Comparison of ENCODE assay signal across 25 mouse cellular contexts in the genomic region with DNA sequence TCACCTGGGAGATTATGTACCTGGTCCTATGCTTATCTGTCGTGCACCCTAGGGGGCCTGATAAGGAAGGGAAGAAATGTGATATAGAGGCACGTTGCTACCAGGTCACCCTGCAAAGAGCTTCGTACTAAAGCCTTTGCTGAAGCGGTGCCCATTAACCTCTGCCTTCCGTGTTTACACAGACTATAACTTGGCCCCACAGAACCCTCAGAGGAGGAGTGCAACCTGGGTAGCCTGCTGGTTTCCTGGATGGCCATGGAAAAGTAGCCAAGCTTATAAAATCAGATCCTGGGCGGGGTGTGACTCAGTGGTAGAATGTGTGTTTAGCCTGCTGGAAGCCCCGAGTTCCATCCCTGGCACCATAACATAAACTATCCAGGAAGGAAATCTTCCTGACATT. TPM values are rescaled to one million over a fixed set of nuclear protein-coding genes. Genes with fewer than 3 reads are reported as not detected.
A peak's percentile ranks its signal among the peaks of the same experiment; 100 is the strongest.
DNase-seq lines count a peak whose midpoint lies in the region; ATAC-seq and TF ChIP-seq lines count a peak whose summit lies in the region.
"Had no signal": no experiment of that assay in that cellular context is flagged by ENCODE, and none has a peak within 500 bp of the region (broad histone marks: within the 10 kb centered on the region; RNA-seq: fewer than 3 reads in every experiment).

No protein-coding gene starts in this region.

- ATAC-seq in stomach, postnatal 0 days (ENCODE audit: low FRiP score, low TSS enrichment): peak; percentile 55; the same call in 1 of the 2 replicates
- ATAC-seq in neural tube, embryonic 15.5 days (ENCODE audit: low FRiP score): no peak
- ATAC-seq: activated CD4-positive, CD25-positive, alpha-beta regulatory T cell, adult 4 months; forebrain, embryonic 13.5 days; liver, postnatal 0 days; midbrain, embryonic 16.5 days had no signal

- no peaks in the 10 kb centered on the region for H3K36me3 ChIP-seq in stomach, postnatal 0 days (ENCODE audit: control insufficient read depth, insufficient read depth, low read length)
- no peaks in the 10 kb centered on the region for H3K36me3 ChIP-seq in limb, embryonic 10.5 days
- H3K36me3 ChIP-seq in neural tube, embryonic 15.5 days: no peaks in the 10 kb centered on the region
- H3K36me3 ChIP-seq: heart, embryonic 13.5 days; hindbrain, embryonic 15.5 days; limb, embryonic 12.5 days had no signal

- no peaks in the 10 kb centered on the region for H3K27me3 ChIP-seq in stomach, postnatal 0 days (ENCODE audit: control insufficient read depth, insufficient read depth, low read length)
- H3K27me3 ChIP-seq in limb, embryonic 10.5 days (ENCODE audit: low read depth, poor library complexity, severe bottlenecking): no peaks in the 10 kb centered on the region
- H3K27me3 ChIP-seq in neural tube, embryonic 15.5 days (replicated peaks): no peaks in the 10 kb centered on the region
- H3K27me3 ChIP-seq: CH12.LX; forebrain, embryonic 13.5 days; hindbrain, embryonic 15.5 days; limb, embryonic 12.5 days had no signal

- TF ChIP-seq CTCF in layer of hippocampus, adult 2 months (conservative IDR thresholded peaks at IDR 0.05): no peak
- no peak for TF ChIP-seq CTCF in stomach, postnatal 0 days (IDR thresholded peaks at IDR 0.05; ENCODE audit: low read depth)

- no peak overlapping the region for H3K4me3 ChIP-seq in layer of hippocampus, adult 2 months
- no peak overlapping the region for H3K4me3 ChIP-seq in stomach, postnatal 0 days (ENCODE audit: low read depth, low read length)
- no peak overlapping the region for H3K4me3 ChIP-seq in limb, embryonic 10.5 days
- no peak overlapping the region for H3K4me3 ChIP-seq in neural tube, embryonic 15.5 days (replicated peaks)
- H3K4me3 ChIP-seq: forebrain, embryonic 13.5 days; heart, embryonic 13.5 days; hindbrain, embryonic 15.5 days; limb, embryonic 12.5 days had no signal

- peak; percentile 22 for DNase-seq in cerebellum, adult 11-12 months
- no peak for DNase-seq in cerebellum, adult 11 months
- no peak for DNase-seq in layer of hippocampus, adult 2 months (ENCODE audit: low spot score in 2 of 2)
- no peak for DNase-seq in layer of hippocampus, adult 8-10 months (ENCODE audit: low spot score in 2 of 2)
- DNase-seq in cerebellum, postnatal 25 days: peak; percentile 15 to 17
- DNase-seq in stomach, postnatal 0 days (ENCODE audit: low spot score): peak; percentile 30
- no peak for DNase-seq in limb, embryonic 10.5 days (ENCODE audit: low spot score)
- DNase-seq: adrenal gland, adult 8-10 months; gastrocnemius, postnatal 10 days; heart, postnatal 10 days; kidney, adult 11 months; kidney, postnatal 14 days; liver, postnatal 0 days; thymus, adult 18-20 months; thymus, postnatal 36 days had no signal

- no peak overlapping the region for H3K9ac ChIP-seq in stomach, postnatal 0 days (ENCODE audit: low read length)
- H3K9ac ChIP-seq in neural tube, embryonic 15.5 days (replicated peaks): no peak overlapping the region
- H3K9ac ChIP-seq: forebrain, embryonic 13.5 days; heart, embryonic 13.5 days; hindbrain, embryonic 15.5 days; limb, embryonic 12.5 days; liver, postnatal 0 days had no signal

- TF ChIP-seq EP300 in stomach, postnatal 0 days (optimal IDR thresholded peaks at IDR 0.05): no peak

- H3K4me1 ChIP-seq in stomach, postnatal 0 days (replicated peaks; ENCODE audit: control insufficient read depth, insufficient read depth): no peaks in the 10 kb centered on the region
- H3K4me1 ChIP-seq in limb, embryonic 10.5 days: no peaks in the 10 kb centered on the region
- no peaks in the 10 kb centered on the region for H3K4me1 ChIP-seq in neural tube, embryonic 15.5 days
- H3K4me1 ChIP-seq: forebrain, embryonic 13.5 days; limb, embryonic 12.5 days had no signal

- H3K9me3 ChIP-seq in stomach, postnatal 0 days (ENCODE audit: control insufficient read depth, low read length): no peaks in the 10 kb centered on the region
- no peaks in the 10 kb centered on the region for H3K9me3 ChIP-seq in limb, embryonic 10.5 days (replicated peaks)
- no peaks in the 10 kb centered on the region for H3K9me3 ChIP-seq in neural tube, embryonic 15.5 days (replicated peaks)
- H3K9me3 ChIP-seq: forebrain, embryonic 13.5 days; heart, embryonic 13.5 days; hindbrain, embryonic 15.5 days; limb, embryonic 12.5 days had no signal

- H3K4me2 ChIP-seq in stomach, postnatal 0 days (replicated peaks; ENCODE audit: low read depth): no peak overlapping the region
- no peak overlapping the region for H3K4me2 ChIP-seq in neural tube, embryonic 15.5 days
- H3K4me2 ChIP-seq: forebrain, embryonic 13.5 days; heart, embryonic 13.5 days; limb, embryonic 12.5 days; liver, embryonic 11.5 days; midbrain, embryonic 11.5 days had no signal

- WGBS in stomach, postnatal 0 days: 34% methylated on average over 7 of the region's 7 CpGs
- WGBS in limb, embryonic 10.5 days: 74% methylated on average over 7 of the region's 7 CpGs
- 65% methylated on average over 7 of the region's 7 CpGs for WGBS in neural tube, embryonic 15.5 days

- H3K27ac ChIP-seq in layer of hippocampus, adult 2 months: peak overlapping the region; percentile 74; the same call in 1 of the 2 replicates
- peak overlapping the region; percentile 58 for H3K27ac ChIP-seq in stomach, postnatal 0 days (replicated peaks)
- H3K27ac ChIP-seq in limb, embryonic 10.5 days: no peak overlapping the region
- no peak overlapping the region for H3K27ac ChIP-seq in neural tube, embryonic 15.5 days (replicated peaks)
- H3K27ac ChIP-seq: forebrain, embryonic 13.5 days; heart, embryonic 13.5 days; limb, embryonic 12.5 days had no signal

RNA-seq across cellular contexts. Expression of a gene that starts 46.8 kb away (rescaled TPM):
- 1 to 10 TPM; 2.8 to 3.0 TPM for total RNA-seq in layer of hippocampus, adult 2 months (2021)
- total RNA-seq in layer of hippocampus, adult 8-10 months (2022): 1 to 10 TPM; 1.9 to 4.5 (median 3.6) TPM
- 44.4 and 47.8 TPM in 2 replicates for polyA plus RNA-seq in stomach, postnatal 0 days (2015; fragmentation: Nextera tagmentation; extraction: Ambion mirVana)
- polyA plus RNA-seq in limb, embryonic 10.5 days (2016; fragmentation: Nextera tagmentation; extraction: Ambion mirVana): 0.26 and 0.39 TPM in 2 replicates
- 0.56 and 3.3 TPM in 2 replicates for polyA plus RNA-seq in neural tube, embryonic 15.5 days (2015; fragmentation: Nextera tagmentation; extraction: Ambion mirVana)
- total RNA-seq: CH12.LX had no signal
- polyA plus RNA-seq: forebrain, embryonic 13.5 days had no signal

Comparison
In these comparisons a context has a peak if more than half of its experiments do, and no peak if none do; other contexts are left out.
1. DNase-seq: peak in cerebellum, adult 11-12 months (single experiment), cerebellum, postnatal 25 days (2 of 2) and stomach, postnatal 0 days (single experiment); none in cerebellum, adult 11 months (single experiment), layer of hippocampus, adult 2 months (0 of 2), layer of hippocampus, adult 8-10 months (0 of 2) and limb, embryonic 10.5 days (single experiment).
2. H3K27ac ChIP-seq: peak in layer of hippocampus, adult 2 months (single experiment) and stomach, postnatal 0 days (single experiment); none in limb, embryonic 10.5 days (single experiment) and neural tube, embryonic 15.5 days (single experiment).
3. RNA of a gene that starts 46.8 kb away (polyA plus RNA-seq): 44.4 to 47.8 TPM in stomach, postnatal 0 days; 0.56 to 3.3 TPM in neural tube, embryonic 15.5 days and 0.26 to 0.39 TPM in limb, embryonic 10.5 days; every median in the first group is over 10 times any median in the second.